Mouse (Mus musculus) stomach, postnatal 0 days (tissue): ENCODE data around the gene Taf4. TPM values are rescaled to one million over a fixed set of nuclear protein-coding genes. Genes with fewer than 3 reads are reported as not detected.
A peak's percentile ranks its signal among the peaks of the same experiment; 100 is the strongest.

Experiments
- ATAC-seq: fragments of 200-750 bp; cut with Nextera tagmentation; 2 replicates; pipeline ENCODE4 v1.8.0; 2017; ENCODE audit not compliant: low FRiP score, low TSS enrichment
- DNase-seq: peaks from one replicate; pipeline ENCODE4 v3.0.0-alpha.2; 2016; ENCODE audit warnings: low spot score
- H3K27ac ChIP-seq: fragments of 300-500 bp; sonication (generic); replicated peaks from 2 replicates; pipeline ENCODE4 v1.5.1; 2014; ENCODE audit warnings: mild to moderate bottlenecking, control low read depth
- H3K27me3 ChIP-seq: fragments of 300-500 bp; sonication (generic); 2 replicates; pipeline ENCODE4 v1.6.1; 2014; ENCODE audit warnings: low read length; ENCODE audit not compliant: control insufficient read depth, insufficient read depth
- H3K36me3 ChIP-seq: fragments of 300-500 bp; sonication (generic); 2 replicates; pipeline ENCODE4 v1.6.1; 2014; ENCODE audit warnings: low read length, mixed read lengths; ENCODE audit not compliant: control insufficient read depth, insufficient read depth
- H3K4me1 ChIP-seq: fragments of 300-500 bp; sonication (generic); replicated peaks from 2 replicates; pipeline ENCODE4 v1.6.1; 2014; ENCODE audit warnings: antibody characterized with exemption; ENCODE audit not compliant: control insufficient read depth, insufficient read depth
- H3K4me2 ChIP-seq: fragments of 300-500 bp; sonication (generic); replicated peaks from 2 replicates; pipeline ENCODE4 v1.6.1; 2014; ENCODE audit warnings: low read depth, mild to moderate bottlenecking, control low read depth, moderate library complexity
- H3K4me3 ChIP-seq: fragments of 300-500 bp; sonication (generic); 2 replicates; pipeline ENCODE4 v1.5.1; 2014; ENCODE audit warnings: low read depth, low read length, control low read depth
- H3K9ac ChIP-seq: fragments of 300-500 bp; sonication (generic); 2 replicates; pipeline ENCODE4 v1.6.1; 2014; ENCODE audit warnings: mild to moderate bottlenecking, low read length, control low read depth, mixed read lengths
- H3K9me3 ChIP-seq: fragments of 300-500 bp; sonication (generic); 2 replicates; pipeline ENCODE4 v1.6.1; 2016; ENCODE audit warnings: low read length; ENCODE audit not compliant: control insufficient read depth
- CTCF ChIP-seq: IDR thresholded peaks from 2 replicates; pipeline ENCODE4 v1.5.1; 2016; ENCODE audit warnings: antibody characterized with exemption, low read depth, mild to moderate bottlenecking, moderate library complexity
- EP300 ChIP-seq: optimal IDR thresholded peaks from 2 replicates; pipeline ENCODE3; 2016; ENCODE audit warnings: antibody characterized with exemption
- WGBS: fragments of 180-500 bp; shearing (Covaris S2); extraction: QIAGEN DNeasy Blood & Tissue Kit; methylation state at CpG from one replicate; pipeline ENCODE4 v1.1.7; 2014; 5-methylcytosine and 5-hydroxymethylcytosine counted together
- polyA plus RNA-seq: library from polyadenylated mRNA; unstranded; fragments of >200 nt; fragmentation: Nextera tagmentation; extraction: Ambion mirVana; gene quantifications from 2 replicates; pipeline ENCODE4 v1.2.1, GENCODE M21; 2015

Gene Taf4
- polyA plus RNA-seq, 1 experiment from 2014 or later = 2.1 TPM

GRCm38 (mm10) chr2:180020919-180021318 lies 44.5 kb upstream of the Taf4 start:
- H3K36me3 ChIP-seq = no peaks in the 10 kb centered on the region
- no peak overlapping the region for H3K9ac ChIP-seq
- H3K27ac ChIP-seq = no peak overlapping the region
- H3K4me2 ChIP-seq = no peak overlapping the region
- WGBS = 75% methylated on average over 8 of the region's 8 CpGs
- no peak for TF ChIP-seq EP300
- no peak for TF ChIP-seq CTCF
- no peak overlapping the region for H3K4me3 ChIP-seq
- H3K9me3 ChIP-seq = no peaks in the 10 kb centered on the region
- no peaks in the 10 kb centered on the region for H3K27me3 ChIP-seq
- ATAC-seq (no peak), DNase-seq (no peak)
- H3K4me1 ChIP-seq = no peaks in the 10 kb centered on the region

GRCm38 (mm10) chr2:180020091-180020661 lies 43.7 kb upstream of the Taf4 start:
- DNase-seq (no peak), ATAC-seq (no peak)
- H3K4me2 ChIP-seq = no peak overlapping the region
- H3K4me1 ChIP-seq = no peaks in the 10 kb centered on the region
- H3K27ac ChIP-seq = no peak overlapping the region
- WGBS = 82% methylated on average over 7 of the region's 7 CpGs
- no peak overlapping the region for H3K9ac ChIP-seq
- no peak for TF ChIP-seq CTCF
- TF ChIP-seq EP300 = no peak
- no peak overlapping the region for H3K4me3 ChIP-seq
- H3K27me3 ChIP-seq = no peaks in the 10 kb centered on the region
- H3K9me3 ChIP-seq = no peaks in the 10 kb centered on the region
- H3K36me3 ChIP-seq = no peaks in the 10 kb centered on the region

GRCm38 (mm10) chr2:180018573-180018972 lies 42.1 kb upstream of the Taf4 start:
- Histone ChIP-seq H3K4me1 (no peaks in the 10 kb centered on the region), H3K27ac (no peak overlapping the region), H3K36me3 (no peaks in the 10 kb centered on the region), H3K4me3 (no peak overlapping the region), H3K9me3 (no peaks in the 10 kb centered on the region), H3K4me2 (no peak overlapping the region), H3K9ac (no peak overlapping the region), H3K27me3 (no peaks in the 10 kb centered on the region)
- ATAC-seq (no peak), DNase-seq (no peak)
- TF ChIP-seq CTCF = no peak
- TF ChIP-seq EP300 = no peak
- 81% methylated on average over 9 of the region's 9 CpGs for WGBS

- WGBS = 37% methylated on average over 4 of the region's 4 CpGs
- no peak overlapping the region for H3K4me3 ChIP-seq
- no peak overlapping the region for H3K27ac ChIP-seq
- no peaks in the 10 kb centered on the region for H3K27me3 ChIP-seq
- no peak overlapping the region for H3K4me2 ChIP-seq
- H3K36me3 ChIP-seq = no peaks in the 10 kb centered on the region
- no peaks in the 10 kb centered on the region for H3K4me1 ChIP-seq
- ATAC-seq (no peak), DNase-seq (no peak)
- TF ChIP-seq EP300 (no peak), CTCF (no peak)
- no peak overlapping the region for H3K9ac ChIP-seq
- H3K9me3 ChIP-seq = no peaks in the 10 kb centered on the region
Measured at GRCm38 (mm10) chr2:180017632-180018031, 41.2 kb upstream of the Taf4 start.

GRCm38 (mm10) chr2:180013686-180014085 lies 37.2 kb upstream of the Taf4 start:
- Histone ChIP-seq H3K27ac (no peak overlapping the region), H3K9ac (no peak overlapping the region), H3K4me2 (no peak overlapping the region), H3K4me1 (no peaks in the 10 kb centered on the region), H3K4me3 (no peak overlapping the region), H3K9me3 (no peaks in the 10 kb centered on the region), H3K36me3 (no peaks in the 10 kb centered on the region), H3K27me3 (no peaks in the 10 kb centered on the region)
- no peak for ATAC-seq
- 88% methylated on average over 7 of the region's 7 CpGs for WGBS
- TF ChIP-seq CTCF = no peak
- TF ChIP-seq EP300 = no peak
- DNase-seq = peak; percentile 8

- TF ChIP-seq EP300 (no peak), CTCF (no peak)
Measured at GRCm38 (mm10) chr2:180011370-180011769, 34.9 kb upstream of the Taf4 start.

More at GRCm38 (mm10) chr2:180011370-180011769, 34.9 kb upstream of the Taf4 start:
- H3K4me2 ChIP-seq = no peak overlapping the region
- DNase-seq (no peak), ATAC-seq (no peak)
- no peak overlapping the region for H3K4me3 ChIP-seq
- no peaks in the 10 kb centered on the region for H3K9me3 ChIP-seq
- WGBS = 74% methylated on average over 6 of the region's 6 CpGs
- no peak overlapping the region for H3K27ac ChIP-seq
- no peaks in the 10 kb centered on the region for H3K36me3 ChIP-seq
- H3K4me1 ChIP-seq = no peaks in the 10 kb centered on the region; the same call in 1 of the 2 replicates
- H3K9ac ChIP-seq = no peak overlapping the region
- no peaks in the 10 kb centered on the region for H3K27me3 ChIP-seq
